Mouse (Mus musculus) splenic B cell, adult 2 months (primary cell): Measurements from ENCODE around the gene Mut.

Experiments
- DNase-seq: peaks from one replicate; pipeline ENCODE4 v3.0.0-alpha.2; 2011; ENCODE audit warnings: low read depth, low spot score
- H3K27me3 ChIP-seq: 2 replicates; pipeline ENCODE4 v1.6.1; 2012; ENCODE audit warnings: mild to moderate bottlenecking, low read length, moderate library complexity, mixed read lengths; ENCODE audit not compliant: control insufficient read depth, poor library complexity, insufficient read depth, severe bottlenecking
- H3K36me3 ChIP-seq: 2 replicates; pipeline ENCODE4 v1.6.1; 2012; ENCODE audit warnings: mild to moderate bottlenecking, low read length, moderate library complexity, mixed read lengths; ENCODE audit not compliant: control insufficient read depth, poor library complexity, insufficient read depth, severe bottlenecking

Gene Mut

GRCm38 (mm10) chr17:40934420-40935231 is at the start of gene Mut, which contains the start of gene Cenpq:
Gene Mut, plus strand, starts transcription at chr17:40934685.
Gene Cenpq, minus strand, starts transcription at chr17:40935047.
- DNase-seq, result peak; percentile 95
- Histone ChIP-seq H3K36me3 (0 out of 2 replicates have a peak, but pooled peaks cover 3% of the 10 kb centered on the region), H3K27me3 (no peaks in the 10 kb centered on the region)

GRCm38 (mm10) chr17:40885155-40885554 is 49.3 kb upstream of the Mut start:
- DNase-seq, result no peak
- H3K27me3 ChIP-seq, result no peaks in the 10 kb centered on the region
- no peaks in the 10 kb centered on the region for H3K36me3 ChIP-seq

GRCm38 (mm10) chr17:40887849-40888536 is 46.5 kb upstream of the Mut start:
- DNase-seq, result no peak

GRCm38 (mm10) chr17:40896863-40897262 is 37.6 kb upstream of the Mut start:
- no peaks in the 10 kb centered on the region for H3K27me3 ChIP-seq
- no peaks in the 10 kb centered on the region for H3K36me3 ChIP-seq
- DNase-seq, result peak; percentile 14

More at GRCm38 (mm10) chr17:40887849-40888536, 46.5 kb upstream of the Mut start:
- H3K36me3 ChIP-seq, result no peaks in the 10 kb centered on the region
- H3K27me3 ChIP-seq, result no peaks in the 10 kb centered on the region

GRCm38 (mm10) chr17:40899783-40900363 is 34.6 kb upstream of the Mut start:
- no peaks in the 10 kb centered on the region for H3K36me3 ChIP-seq
- H3K27me3 ChIP-seq, result no peaks in the 10 kb centered on the region
- no peak for DNase-seq

GRCm38 (mm10) chr17:40903345-40903744 is 31.1 kb upstream of the Mut start:
- no peaks in the 10 kb centered on the region for H3K27me3 ChIP-seq
- no peaks in the 10 kb centered on the region for H3K36me3 ChIP-seq
- no peak for DNase-seq

GRCm38 (mm10) chr17:40904056-40904597 is 30.4 kb upstream of the Mut start:
- no peaks in the 10 kb centered on the region for H3K36me3 ChIP-seq
- no peaks in the 10 kb centered on the region for H3K27me3 ChIP-seq
- DNase-seq, result no peak

GRCm38 (mm10) chr17:40904721-40905154 is 29.7 kb upstream of the Mut start:
- DNase-seq, result no peak
- no peaks in the 10 kb centered on the region for H3K36me3 ChIP-seq

GRCm38 (mm10) chr17:40914250-40914649 is 20.2 kb upstream of the Mut start, which contains the start of gene Glyatl3:
Gene Glyatl3, minus strand, starts transcription at chr17:40914350.
- Histone ChIP-seq H3K27me3 (no peaks in the 10 kb centered on the region), H3K36me3 (no peaks in the 10 kb centered on the region)
- DNase-seq, result no peak

More at GRCm38 (mm10) chr17:40904721-40905154, 29.7 kb upstream of the Mut start:
- no peaks in the 10 kb centered on the region for H3K27me3 ChIP-seq

GRCm38 (mm10) chr17:40915499-40915898 is 19.0 kb upstream of the Mut start:
- DNase-seq, result no peak
- Histone ChIP-seq H3K27me3 (no peaks in the 10 kb centered on the region), H3K36me3 (no peaks in the 10 kb centered on the region)

- H3K27me3 ChIP-seq, result no peaks in the 10 kb centered on the region
- DNase-seq, result no peak
- 0 out of 2 replicates have a peak, but pooled peaks cover 5% of the 10 kb centered on the region for H3K36me3 ChIP-seq
Measured at GRCm38 (mm10) chr17:40933985-40934384, 500 bp upstream of the Mut start.

GRCm38 (mm10) chr17:40948518-40948917 is 14.0 kb downstream of the Mut start:
- DNase-seq, result no peak

GRCm38 (mm10) chr17:40977914-40978313 is 43.4 kb downstream of the Mut start:
- no peak for DNase-seq
- no peaks in the 10 kb centered on the region for H3K27me3 ChIP-seq

More at GRCm38 (mm10) chr17:40948518-40948917, 14.0 kb downstream of the Mut start:
- H3K27me3 ChIP-seq, result no peaks in the 10 kb centered on the region
- H3K36me3 ChIP-seq, result peaks cover 3% of the 10 kb centered on the region; the same call in 1 of the 2 replicates

GRCm38 (mm10) chr17:40992102-40992501 is 57.6 kb downstream of the Mut start:
- H3K27me3 ChIP-seq, result no peaks in the 10 kb centered on the region
- no peaks in the 10 kb centered on the region for H3K36me3 ChIP-seq
- no peak for DNase-seq

More at GRCm38 (mm10) chr17:40977914-40978313, 43.4 kb downstream of the Mut start:
- no peaks in the 10 kb centered on the region for H3K36me3 ChIP-seq
